Mouse (Mus musculus) midbrain, postnatal 0 days (tissue): ENCODE measurements around the gene Spata32. TPM values are rescaled to one million over a fixed set of nuclear protein-coding genes. Genes with fewer than 3 reads are reported as not detected.
A peak's percentile ranks its signal among the peaks of the same experiment; 100 is the strongest.

Source experiments
- ATAC-seq: fragments of 200-750 bp; cut with Nextera tagmentation; 2 replicates; pipeline ENCODE4 v1.8.0; 2017; ENCODE audit warnings: moderate number of reproducible peaks, mild to moderate bottlenecking, moderate TSS enrichment, moderate library complexity; ENCODE audit not compliant: low FRiP score
- DNase-seq: peaks from one replicate; pipeline ENCODE4 v3.0.0-alpha.2; 2015; ENCODE audit warnings: low spot score
- H3K27ac ChIP-seq: fragments of 300-500 bp; sonication (generic); 2 replicates; pipeline ENCODE4 v1.5.1; 2014; ENCODE audit warnings: low read depth, mild to moderate bottlenecking, low read length, mixed read lengths
- H3K27me3 ChIP-seq: fragments of 300-500 bp; sonication (generic); 2 replicates; pipeline ENCODE4 v1.6.1; 2014; ENCODE audit warnings: low read length, control low read depth, mixed read lengths; ENCODE audit not compliant: insufficient read depth
- H3K36me3 ChIP-seq: fragments of 300-500 bp; sonication (generic); 2 replicates; pipeline ENCODE4 v1.6.1; 2014; ENCODE audit warnings: low read length, control low read depth, mixed read lengths; ENCODE audit not compliant: insufficient read depth
- H3K4me1 ChIP-seq: fragments of 300-500 bp; sonication (generic); 2 replicates; pipeline ENCODE4 v1.6.1; 2014; ENCODE audit warnings: mild to moderate bottlenecking, control low read depth, antibody characterized with exemption, low read length, mixed read lengths; ENCODE audit not compliant: insufficient read depth
- H3K4me2 ChIP-seq: fragments of 300-500 bp; sonication (generic); 2 replicates; pipeline ENCODE4 v1.6.1; 2014; ENCODE audit warnings: low read depth, mild to moderate bottlenecking, low read length, mixed read lengths; ENCODE audit not compliant: poor library complexity, severe bottlenecking
- H3K4me3 ChIP-seq: fragments of 300-500 bp; sonication (generic); 2 replicates; pipeline ENCODE4 v1.5.1; 2014; ENCODE audit warnings: low read depth, mild to moderate bottlenecking, low read length, moderate library complexity
- H3K9ac ChIP-seq: fragments of 300-500 bp; sonication (generic); replicated peaks from 2 replicates; pipeline ENCODE4 v1.6.1; 2014; ENCODE audit warnings: mild to moderate bottlenecking, low read length, moderate library complexity, mixed read lengths; ENCODE audit not compliant: poor library complexity, severe bottlenecking
- H3K9me3 ChIP-seq: fragments of 300-500 bp; sonication (generic); 2 replicates; pipeline ENCODE4 v1.6.1; 2016; ENCODE audit warnings: low read length, control low read depth
- CTCF ChIP-seq: IDR thresholded peaks from 2 replicates; pipeline ENCODE4 v1.5.1; 2016; ENCODE audit warnings: antibody characterized with exemption, mild to moderate bottlenecking
- WGBS: fragments of 180-500 bp; shearing (Covaris S2); extraction: QIAGEN DNeasy Blood & Tissue Kit; methylation state at CpG from one replicate; pipeline ENCODE4 v1.1.7; 2014; 5-methylcytosine and 5-hydroxymethylcytosine counted together
- polyA plus RNA-seq: library from polyadenylated mRNA; unstranded; fragments of >200 nt; fragmentation: Nextera tagmentation; extraction: Ambion mirVana; gene quantifications from 2 replicates; pipeline ENCODE4 v1.2.1, GENCODE M21; 2015
- total RNA-seq: library from RNA; depleted of rRNA; stranded (reverse); fragments of >200 nt; gene quantifications from 2 replicates; pipeline ENCODE4 v1.2.3, GENCODE M21; 2014

Spata32 gene
- total and polyA plus RNA-seq, 2 experiments from 2014 or later: 1.2 to 1.4 TPM

DNA sequence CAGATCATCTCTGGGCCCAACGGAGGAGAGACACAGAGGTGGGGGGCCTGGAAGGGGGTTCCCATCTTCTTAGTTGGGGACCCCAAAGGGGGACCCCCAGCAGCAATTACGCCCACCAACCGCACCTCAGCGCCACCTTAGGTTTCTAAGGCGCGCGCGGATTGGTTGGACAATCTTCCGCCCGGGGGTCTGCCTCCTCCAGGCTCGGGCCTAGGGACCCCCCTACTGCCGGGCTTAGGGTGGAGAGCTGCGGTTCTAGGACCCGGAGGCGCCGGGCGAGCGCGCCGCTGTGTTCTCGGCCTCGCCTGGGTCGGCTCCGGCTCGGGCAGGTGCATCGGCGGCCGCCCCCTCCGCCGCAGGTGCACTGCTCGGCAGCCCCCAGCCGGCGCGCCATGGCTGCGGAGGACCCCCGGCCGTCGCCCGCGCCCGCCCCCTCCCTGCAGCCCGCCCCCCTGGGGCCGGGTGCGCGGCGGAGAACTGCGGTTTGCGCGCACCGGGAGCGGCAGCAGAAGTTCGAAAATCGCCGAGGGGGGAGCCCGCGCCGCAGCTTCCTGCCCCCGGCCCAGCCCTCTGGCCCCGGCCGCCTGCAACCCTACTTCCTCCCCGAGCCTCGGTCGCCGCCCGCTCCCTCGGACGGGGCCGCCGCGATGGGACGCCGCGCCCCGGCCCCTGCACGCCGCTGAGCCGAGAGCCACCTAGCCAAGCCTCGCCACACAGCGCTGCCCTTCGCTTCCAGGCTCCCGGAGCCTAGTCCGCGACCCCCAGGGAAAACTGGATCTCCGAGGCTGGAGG, 47.5 kb downstream of the Spata32 start, which contains the start of gene Fmnl1:
Gene Fmnl1, plus strand, starts transcription at position 614 of the 792 bp plus-strand sequence.
- Histone ChIP-seq H3K4me1 (peaks cover 30% of the 10 kb centered on the region), H3K9ac (peak within 1 kb of the TSS; percentile 89), H3K27ac (peak within 1 kb of the TSS; percentile 74), H3K4me2 (peak within 1 kb of the TSS; percentile 89), H3K36me3 (no peaks in the 10 kb centered on the region), H3K4me3 (peak within 1 kb of the TSS; percentile 85), H3K9me3 (no peaks in the 10 kb centered on the region), H3K27me3 (no peaks in the 10 kb centered on the region)
- TF ChIP-seq CTCF: peak; percentile 17; the same call in 1 of the 2 replicates
- peak; percentile 81 for ATAC-seq
- WGBS: 1% methylated on average over 41 of the region's 84 CpGs
- peak; percentile 80 for DNase-seq

GRCm38 (mm10) chr11:103170111-103170493, 48.1 kb downstream of the Spata32 start:
- Histone ChIP-seq H3K36me3 (no peaks in the 10 kb centered on the region), H3K4me1 (peaks cover 30% of the 10 kb centered on the region), H3K27me3 (no peaks in the 10 kb centered on the region), H3K9ac (peak overlapping the region; percentile 89), H3K9me3 (no peaks in the 10 kb centered on the region), H3K4me3 (peak overlapping the region; percentile 85), H3K27ac (peak overlapping the region; percentile 74), H3K4me2 (peak overlapping the region; percentile 89)
- 40% methylated on average over 3 of the region's 3 CpGs for WGBS
- no peak for TF ChIP-seq CTCF
- ATAC-seq (no peak), DNase-seq (no peak)

GRCm38 (mm10) chr11:103169664-103170063, 48.6 kb downstream of the Spata32 start:
- Histone ChIP-seq H3K4me1 (peaks cover 26% of the 10 kb centered on the region), H3K9ac (no peak overlapping the region; the same call in 1 of the 2 replicates), H3K27ac (peak overlapping the region; percentile 74; the same call in 1 of the 2 replicates), H3K4me3 (peak overlapping the region; percentile 85), H3K9me3 (no peaks in the 10 kb centered on the region), H3K36me3 (no peaks in the 10 kb centered on the region), H3K4me2 (peak overlapping the region; percentile 89), H3K27me3 (no peaks in the 10 kb centered on the region)
- no peak for TF ChIP-seq CTCF
- DNase-seq (no peak), ATAC-seq (no peak)
- 84% methylated on average over 5 of the region's 5 CpGs for WGBS

GRCm38 (mm10) chr11:103168690-103169390, 49.4 kb downstream of the Spata32 start:
- no peaks in the 10 kb centered on the region for H3K9me3 ChIP-seq
- H3K4me3 ChIP-seq: no peak overlapping the region
- H3K36me3 ChIP-seq: no peaks in the 10 kb centered on the region
- 25% methylated on average over 9 of the region's 9 CpGs for WGBS
- no peak overlapping the region for H3K9ac ChIP-seq
- H3K4me2 ChIP-seq: no peak overlapping the region
- DNase-seq (peak; percentile 77), ATAC-seq (no peak)
- TF ChIP-seq CTCF: peak; percentile 95
- no peaks in the 10 kb centered on the region for H3K27me3 ChIP-seq
- H3K4me1 ChIP-seq: peaks cover 26% of the 10 kb centered on the region
- H3K27ac ChIP-seq: peak overlapping the region; percentile 14; the same call in 1 of the 2 replicates

DNA sequence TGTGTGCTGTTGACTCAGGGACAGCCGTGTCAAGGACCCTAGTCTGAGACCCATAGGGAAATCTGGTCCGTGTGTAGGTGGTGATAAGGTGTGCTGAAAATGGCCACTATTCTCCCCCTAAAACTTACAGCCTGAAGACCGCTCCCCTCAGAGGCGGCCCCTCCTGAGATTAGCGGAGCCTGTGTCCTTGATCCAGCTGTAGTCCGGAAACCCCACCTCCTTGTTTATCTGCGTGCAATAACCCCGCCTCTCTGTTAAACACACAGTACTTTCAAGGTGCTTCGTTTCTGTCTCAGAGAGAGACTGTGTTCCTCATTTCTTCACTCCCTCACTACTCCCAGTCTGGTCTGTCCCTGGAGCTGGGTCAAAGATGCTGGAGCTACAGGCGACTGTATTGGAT, 53.8 kb downstream of the Spata32 start:
- Histone ChIP-seq H3K27ac (no peak overlapping the region), H3K36me3 (no peaks in the 10 kb centered on the region), H3K4me1 (peaks cover 5% of the 10 kb centered on the region; the same call in 1 of the 2 replicates), H3K9me3 (no peaks in the 10 kb centered on the region), H3K9ac (no peak overlapping the region), H3K27me3 (no peaks in the 10 kb centered on the region), H3K4me2 (no peak overlapping the region), H3K4me3 (no peak overlapping the region)
- DNase-seq (no peak), ATAC-seq (no peak)
- TF ChIP-seq CTCF: no peak
- WGBS: 32% methylated on average over 10 of the region's 10 CpGs

DNA sequence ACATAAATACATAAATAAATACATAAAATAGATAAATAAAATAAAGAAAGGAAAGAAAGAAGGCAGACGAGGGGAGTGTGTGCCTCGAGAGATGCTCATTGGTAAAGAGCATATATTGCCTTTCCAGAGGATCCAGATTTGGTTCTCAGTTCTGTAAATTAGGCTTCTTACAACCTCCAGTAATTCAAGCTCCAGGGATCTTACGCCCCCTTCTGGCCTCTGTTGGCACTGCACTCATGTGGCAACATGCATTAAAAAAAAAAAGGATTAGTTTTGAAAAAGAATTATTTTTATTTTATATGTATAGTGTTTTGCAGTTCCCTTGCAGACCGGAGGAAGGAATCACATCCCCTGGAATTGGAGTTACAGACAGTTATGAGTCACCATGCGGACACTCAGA, 56.1 kb downstream of the Spata32 start:
- no peak for DNase-seq
- Histone ChIP-seq H3K27me3 (no peaks in the 10 kb centered on the region), H3K9me3 (no peaks in the 10 kb centered on the region), H3K4me3 (no peak overlapping the region), H3K4me1 (no peaks in the 10 kb centered on the region), H3K9ac (no peak overlapping the region), H3K36me3 (no peaks in the 10 kb centered on the region), H3K4me2 (no peak overlapping the region), H3K27ac (no peak overlapping the region)
- ATAC-seq: no peak
- WGBS: 94% methylated on average over 5 of the region's 5 CpGs
- TF ChIP-seq CTCF: peak; percentile 55
